Mouse (Mus musculus): Measurements from ENCODE around the gene Tmcc3. TPM values are rescaled to one million over a fixed set of nuclear protein-coding genes. Genes with fewer than 3 reads are reported as not detected.

Gene Tmcc3
- polyA plus RNA-seq, 1 experiment: 26.0 TPM

DNA sequence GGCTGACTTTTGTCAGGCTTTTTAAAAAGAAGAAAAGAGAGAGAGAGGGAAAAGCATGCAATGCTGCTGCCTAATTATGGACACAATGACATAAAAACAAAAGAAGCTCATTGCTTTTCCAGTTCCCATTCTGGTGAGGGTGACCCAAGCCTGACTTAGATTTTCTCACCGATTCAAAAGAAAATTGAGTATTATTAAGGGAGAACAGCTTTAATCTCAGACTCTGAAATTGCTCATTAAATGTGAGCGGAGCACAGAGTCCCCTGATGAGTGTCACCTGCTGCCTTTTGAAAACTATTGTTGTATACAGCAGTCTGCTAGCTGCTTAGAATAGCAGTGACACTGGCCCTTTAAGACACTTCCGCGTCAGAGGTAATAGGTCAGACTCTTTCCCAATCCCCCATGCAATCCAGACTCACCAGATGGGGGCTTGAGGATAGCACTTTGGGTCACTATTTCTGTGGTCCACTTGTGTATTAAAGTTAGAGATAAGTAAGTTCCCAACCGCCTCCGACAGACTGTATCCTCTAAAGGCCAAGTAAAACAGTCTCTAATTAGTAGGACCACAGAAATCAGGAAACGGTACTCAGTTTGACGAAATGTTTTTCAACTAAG lies 185.2 kb downstream of the Tmcc3 start:
- DNase-seq (ENCODE audit: low read depth, low spot score): no peak
- WGBS: 88% methylated on average over 8 of the region's 8 CpGs

DNA sequence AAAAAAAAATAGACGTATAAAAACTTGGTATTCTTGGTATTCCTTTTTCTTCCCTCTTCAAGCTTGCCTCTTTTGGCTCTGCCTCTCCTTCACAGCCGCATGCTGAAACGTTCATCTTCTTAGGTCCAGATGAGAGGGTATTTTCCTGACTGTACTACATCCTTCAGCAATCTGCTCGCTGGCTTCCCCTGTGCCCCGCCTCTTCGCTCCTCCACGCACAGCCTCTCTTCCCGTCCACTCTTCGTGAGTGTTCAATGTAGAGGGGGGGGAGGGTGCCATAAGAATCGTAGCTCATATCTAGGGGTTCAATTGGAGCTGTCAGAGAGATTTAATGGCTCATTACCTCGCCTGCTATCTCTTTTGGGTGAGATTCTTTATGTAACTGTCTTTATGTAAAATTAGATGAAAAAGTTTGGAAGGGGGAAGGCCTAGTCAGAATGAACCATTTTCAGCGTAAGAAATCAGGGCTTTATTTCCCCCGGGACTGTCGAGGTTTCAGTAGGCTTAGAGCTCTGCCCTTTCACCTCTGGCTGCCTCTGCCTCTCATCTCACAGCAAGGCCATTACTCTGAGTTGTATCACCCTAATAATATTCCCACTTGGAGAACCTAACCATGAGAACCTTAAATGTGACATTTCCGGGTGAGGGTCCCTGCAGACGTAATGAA lies 188.6 kb downstream of the Tmcc3 start:
- no peak for DNase-seq (ENCODE audit: low read depth, low spot score)
- 63% methylated on average over 16 of the region's 16 CpGs for WGBS

DNA sequence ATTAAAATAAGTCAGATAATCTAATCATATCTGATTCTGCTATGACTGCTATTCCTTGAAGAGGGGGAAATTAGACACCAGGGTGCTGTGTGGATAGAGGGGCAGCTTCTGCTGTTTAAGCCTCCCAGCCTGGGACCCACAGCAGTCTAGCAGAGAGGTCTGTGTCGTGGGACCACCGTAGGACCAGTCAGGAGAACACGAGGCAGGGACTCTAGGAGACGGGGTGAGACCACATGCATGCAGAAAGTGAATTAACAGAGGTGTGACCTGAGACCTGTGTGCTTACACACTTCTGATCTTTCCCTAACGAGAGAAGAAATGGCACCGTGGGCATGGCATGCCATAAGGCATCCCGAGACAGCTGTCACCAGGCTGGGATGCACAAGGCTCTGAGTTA lies 189.1 kb downstream of the Tmcc3 start:
- no peak for DNase-seq (ENCODE audit: low read depth, low spot score)
- 90% methylated on average over 7 of the region's 7 CpGs for WGBS

GRCm38 (mm10) chr10:94501796-94502195 lies 190.0 kb downstream of the Tmcc3 start:
- WGBS: 68% methylated on average over 10 of the region's 10 CpGs
- no peak for DNase-seq (ENCODE audit: low read depth, low spot score)

DNA sequence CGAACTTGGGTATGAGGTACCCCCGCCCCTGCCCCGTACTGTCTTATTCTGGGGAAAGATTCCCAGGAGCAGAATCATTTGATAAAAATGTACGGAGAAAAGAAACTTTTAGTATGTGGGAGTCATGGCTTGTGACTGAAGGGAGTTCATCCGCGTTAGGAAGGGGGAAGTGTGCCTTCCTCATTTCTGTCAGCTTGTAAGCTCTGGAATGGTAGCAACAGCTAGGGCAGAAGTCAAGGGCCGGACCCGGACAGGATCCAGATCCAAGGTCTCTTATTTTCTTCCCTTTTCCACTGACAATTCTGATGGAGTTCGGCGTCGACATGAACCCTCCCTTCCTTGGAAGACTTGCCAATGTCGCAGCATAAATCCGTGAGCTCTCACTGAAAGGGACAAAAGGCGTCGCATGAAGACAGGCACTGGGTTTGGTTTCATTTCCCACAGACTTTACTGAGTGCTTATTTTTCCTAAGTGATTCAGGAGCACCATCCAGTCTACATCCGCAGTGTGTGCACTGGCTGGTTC lies 193.6 kb downstream of the Tmcc3 start:
- 79% methylated on average over 16 of the region's 16 CpGs for WGBS
- no peak for DNase-seq (ENCODE audit: low read depth, low spot score)

DNA sequence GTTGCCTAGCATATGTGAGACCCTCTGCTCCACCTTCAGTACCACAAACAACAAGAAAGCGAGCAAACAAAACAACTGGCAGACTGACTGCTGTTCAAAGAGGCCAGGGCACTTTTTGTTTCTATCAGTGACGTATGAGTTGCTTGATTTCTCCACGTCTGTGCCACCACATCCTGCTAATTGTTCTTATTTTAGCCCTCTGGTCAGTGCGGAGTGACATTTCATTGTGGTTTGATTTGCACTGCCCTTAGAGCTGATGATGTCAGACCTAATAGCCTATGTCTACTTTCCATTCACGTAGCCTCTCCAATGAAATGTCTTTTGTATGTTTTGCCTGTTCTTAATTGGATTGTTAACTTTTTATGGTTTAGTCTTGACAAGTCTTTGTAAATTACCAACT lies 197.1 kb downstream of the Tmcc3 start:
- WGBS: 71% methylated on average over 5 of the region's 5 CpGs
- no peak for DNase-seq (ENCODE audit: low read depth, low spot score)

DNA sequence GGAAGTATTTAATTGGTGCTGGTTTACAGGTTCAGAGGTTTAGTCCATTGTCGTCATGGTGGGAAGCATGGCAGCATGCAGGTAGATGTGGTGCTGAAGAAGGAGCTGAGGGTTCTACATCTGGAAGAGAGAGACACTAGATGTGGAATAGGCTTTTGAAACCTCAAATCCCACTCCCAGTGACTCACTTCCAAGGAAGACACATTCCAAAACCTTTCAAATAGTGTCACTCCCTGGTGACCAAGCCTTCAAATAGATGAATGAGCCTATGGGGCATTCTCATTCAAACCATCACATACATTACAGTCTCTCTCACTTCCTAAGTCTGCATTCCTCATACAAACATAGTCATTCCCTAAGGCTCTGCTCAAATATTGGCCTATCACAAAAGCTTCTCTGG lies 201.0 kb downstream of the Tmcc3 start:
- WGBS: 35% methylated on average over 1 of the region's 1 CpGs
- DNase-seq (ENCODE audit: low read depth, low spot score): no peak

DNA sequence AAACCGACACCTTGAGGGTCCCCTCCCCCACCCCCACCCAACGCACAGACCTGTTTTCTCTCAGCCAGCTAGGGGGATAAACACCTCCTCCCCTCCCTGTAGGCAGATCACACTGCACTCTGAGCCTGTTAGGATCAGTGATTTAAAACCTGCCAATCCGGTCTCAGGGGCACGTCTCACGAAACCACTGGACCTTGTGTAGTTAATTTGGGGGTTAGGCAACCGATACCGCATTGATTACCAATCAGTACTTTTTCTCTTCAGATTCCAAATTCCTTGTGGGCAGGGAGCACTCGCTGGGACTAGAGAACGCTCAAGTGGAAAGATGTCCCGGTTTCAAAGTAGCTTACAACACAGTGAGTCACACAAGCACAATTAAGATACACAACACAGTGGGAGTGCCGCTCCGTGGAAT lies 202.3 kb downstream of the Tmcc3 start:
- DNase-seq (ENCODE audit: low read depth, low spot score): no peak
- 9% methylated on average over 12 of the region's 12 CpGs for WGBS

GRCm38 (mm10) chr10:94514506-94515178 lies 202.9 kb downstream of the Tmcc3 start:
- peak; percentile 24 for DNase-seq (ENCODE audit: low read depth, low spot score)
- WGBS: under 1% methylated on average over 68 of the region's 71 CpGs

GRCm38 (mm10) chr10:94515179-94515545 lies 203.4 kb downstream of the Tmcc3 start:
- WGBS: under 1% methylated on average over 34 of the region's 34 CpGs
- peak; percentile 25 for DNase-seq (ENCODE audit: low read depth, low spot score)

DNA sequence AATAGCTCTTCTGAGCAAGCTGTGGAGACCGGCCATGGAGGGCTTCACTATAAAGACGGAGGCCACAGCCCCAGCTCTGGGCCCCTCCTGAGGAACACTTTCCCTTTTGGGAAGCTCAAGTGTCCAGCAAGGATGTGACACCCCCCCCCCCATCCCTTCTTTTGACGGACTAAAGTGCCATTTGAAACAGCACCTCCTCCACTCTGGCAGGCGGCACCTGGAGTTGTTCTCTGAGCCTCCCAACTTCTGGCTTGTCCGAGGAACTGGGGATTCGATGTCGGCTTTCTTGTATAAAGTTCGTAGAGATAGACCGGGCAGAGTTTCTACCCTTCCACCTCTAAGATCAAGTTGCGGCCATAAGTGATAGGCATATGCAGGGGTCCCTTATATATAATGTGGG lies 203.8 kb downstream of the Tmcc3 start:
- 6% methylated on average over 10 of the region's 10 CpGs for WGBS
- DNase-seq (ENCODE audit: low read depth, low spot score): no peak

- no peak for DNase-seq (ENCODE audit: low read depth, low spot score)
Observed at GRCm38 (mm10) chr10:94519887-94520286, 208.1 kb downstream of the Tmcc3 start.

GRCm38 (mm10) chr10:94520306-94521106 lies 208.8 kb downstream of the Tmcc3 start:
- DNase-seq (ENCODE audit: low read depth, low spot score): no peak
- 71% methylated on average over 17 of the region's 17 CpGs for WGBS

More at GRCm38 (mm10) chr10:94519887-94520286, 208.1 kb downstream of the Tmcc3 start:
- WGBS: 56% methylated on average over 7 of the region's 7 CpGs

- no peak for DNase-seq (ENCODE audit: low read depth, low spot score)
- 67% methylated on average over 3 of the region's 3 CpGs for WGBS
Observed at GRCm38 (mm10) chr10:94521107-94521401, 209.3 kb downstream of the Tmcc3 start.

DNA sequence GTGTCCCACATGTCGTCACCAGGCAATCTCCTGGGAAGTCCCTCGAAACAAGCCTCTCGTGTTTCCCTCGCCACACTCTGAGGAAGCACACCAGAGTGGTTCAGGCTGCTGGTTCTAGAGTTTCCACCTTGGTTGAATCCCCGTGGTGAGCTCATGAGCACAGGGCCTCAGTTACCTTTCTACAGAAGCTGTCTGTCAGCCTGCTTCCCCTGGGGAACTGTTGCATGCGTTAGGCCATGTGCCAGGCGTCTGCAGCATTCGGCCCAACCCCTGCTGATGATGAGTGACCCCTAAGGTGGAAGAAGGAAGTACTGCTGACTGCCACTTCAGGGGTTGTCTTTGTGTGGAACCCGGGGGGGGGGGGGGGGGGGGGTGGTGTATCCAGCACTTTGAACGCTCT lies 210.0 kb downstream of the Tmcc3 start:
- DNase-seq (ENCODE audit: low read depth, low spot score): no peak
- 55% methylated on average over 10 of the region's 10 CpGs for WGBS

DNA sequence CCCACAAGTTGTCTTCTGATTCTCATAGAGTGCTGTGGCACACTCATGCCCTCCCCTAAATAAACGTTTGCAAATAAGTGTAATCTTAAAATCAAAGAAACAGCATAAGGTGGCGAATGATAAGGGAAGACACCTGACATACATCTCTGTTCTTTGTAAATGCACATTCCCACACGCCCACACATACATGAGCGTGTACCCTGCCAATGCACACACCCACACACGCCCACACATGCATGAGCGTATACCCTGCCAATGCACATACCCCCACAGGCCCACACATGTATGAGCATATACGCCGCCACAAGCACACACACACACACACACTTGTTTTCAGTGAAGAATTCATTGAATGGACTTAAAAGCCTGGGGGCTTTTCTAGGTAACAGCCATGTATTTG lies 211.5 kb downstream of the Tmcc3 start:
- DNase-seq (ENCODE audit: low read depth, low spot score): no peak
- 78% methylated on average over 8 of the region's 8 CpGs for WGBS

GRCm38 (mm10) chr10:94523711-94524156 lies 212.0 kb downstream of the Tmcc3 start:
- 36% methylated on average over 18 of the region's 18 CpGs for WGBS
- peak; percentile 24 for DNase-seq (ENCODE audit: low read depth, low spot score)

GRCm38 (mm10) chr10:94524966-94525365 lies 213.2 kb downstream of the Tmcc3 start:
- WGBS: 71% methylated on average over 6 of the region's 6 CpGs
- no peak for DNase-seq (ENCODE audit: low read depth, low spot score)

GRCm38 (mm10) chr10:94525784-94526183 lies 214.0 kb downstream of the Tmcc3 start:
- 64% methylated on average over 7 of the region's 7 CpGs for WGBS
- DNase-seq (ENCODE audit: low read depth, low spot score): no peak

DNA sequence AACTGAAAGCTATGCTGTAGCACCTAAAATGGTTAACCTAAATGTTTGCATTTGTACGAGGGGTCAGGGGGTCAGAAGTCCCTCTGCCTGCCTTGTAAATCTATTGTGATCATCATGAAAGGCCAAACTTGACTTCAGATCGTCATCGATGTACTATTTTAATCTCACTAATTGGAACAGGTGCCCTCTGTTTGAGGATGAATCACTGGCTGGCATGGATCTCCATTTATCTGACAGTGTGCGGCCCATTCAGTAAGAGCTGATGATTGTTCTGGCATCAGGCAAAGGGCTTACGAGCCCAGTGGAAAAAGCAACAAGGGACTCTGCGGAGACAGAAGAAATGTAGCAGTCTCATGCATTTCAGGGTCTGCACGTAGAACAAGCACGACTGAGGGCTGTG lies 215.1 kb downstream of the Tmcc3 start:
- 74% methylated on average over 8 of the region's 8 CpGs for WGBS
- no peak for DNase-seq (ENCODE audit: low read depth, low spot score)

All from large intestine, adult 2 months (tissue).